Mouse (Mus musculus): ENCODE data around the gene Arih2. TPM values are rescaled to one million over a fixed set of nuclear protein-coding genes. Genes with fewer than 3 reads are reported as not detected.

Arih2 gene
- polyA plus RNA-seq, 1 experiment from 2014 or later = 19.8 TPM

- Histone ChIP-seq H3K27ac (ENCODE audit: low read depth) (peak overlapping the region; percentile 97), H3K9ac (replicated peaks) (peak overlapping the region; percentile 85), H3K36me3 (replicated peaks; ENCODE audit: insufficient read depth, low read length) (peaks cover 35% of the 10 kb centered on the region), H3K4me3 (ENCODE audit: low read depth, low read length) (peak overlapping the region; percentile 81), H3K4me2 (ENCODE audit: low read depth, low read length) (peak overlapping the region; percentile 100), H3K9me3 (ENCODE audit: low read length) (no peaks in the 10 kb centered on the region), H3K27me3 (ENCODE audit: insufficient read depth, low read length) (no peaks in the 10 kb centered on the region), H3K4me1 (ENCODE audit: insufficient read depth) (peaks cover 46% of the 10 kb centered on the region)
- DNase-seq (no peak), ATAC-seq (peak; percentile 2)
- 9% methylated on average over 35 of the region's 35 CpGs for WGBS (ENCODE audit: insufficient replicate concordance)
- TF ChIP-seq CTCF (IDR thresholded peaks at IDR 0.05; ENCODE audit: low read depth) (no peak), EP300 (IDR thresholded peaks at IDR 0.05; ENCODE audit: low read depth) (no peak)
Observed at GRCm38 (mm10) chr9:108565881-108566814, 83.0 kb downstream of the Arih2 start.

GRCm38 (mm10) chr9:108564131-108564530 lies 85.1 kb downstream of the Arih2 start:
- Histone ChIP-seq H3K36me3 (replicated peaks; ENCODE audit: insufficient read depth, low read length) (peaks cover 40% of the 10 kb centered on the region), H3K9me3 (ENCODE audit: low read length) (no peaks in the 10 kb centered on the region), H3K4me3 (ENCODE audit: low read depth, low read length) (no peak overlapping the region), H3K27ac (ENCODE audit: low read depth) (no peak overlapping the region), H3K4me2 (ENCODE audit: low read depth, low read length) (no peak overlapping the region), H3K4me1 (ENCODE audit: insufficient read depth) (peaks cover 34% of the 10 kb centered on the region), H3K9ac (replicated peaks) (no peak overlapping the region), H3K27me3 (ENCODE audit: insufficient read depth, low read length) (no peaks in the 10 kb centered on the region)
- WGBS (ENCODE audit: insufficient replicate concordance) = 63% methylated on average over 7 of the region's 7 CpGs
- TF ChIP-seq CTCF (IDR thresholded peaks at IDR 0.05; ENCODE audit: low read depth) (no peak), EP300 (IDR thresholded peaks at IDR 0.05; ENCODE audit: low read depth) (no peak)
- DNase-seq = peak; percentile 21
- no peak for ATAC-seq

- Histone ChIP-seq H3K36me3 (replicated peaks; ENCODE audit: insufficient read depth, low read length) (peaks cover 45% of the 10 kb centered on the region), H3K4me2 (ENCODE audit: low read depth, low read length) (no peak overlapping the region), H3K4me3 (ENCODE audit: low read depth, low read length) (no peak overlapping the region), H3K9me3 (ENCODE audit: low read length) (no peaks in the 10 kb centered on the region), H3K4me1 (ENCODE audit: insufficient read depth) (peaks cover 31% of the 10 kb centered on the region), H3K27ac (ENCODE audit: low read depth) (no peak overlapping the region), H3K27me3 (ENCODE audit: insufficient read depth, low read length) (no peaks in the 10 kb centered on the region), H3K9ac (replicated peaks) (no peak overlapping the region)
- ATAC-seq = no peak
- DNase-seq = no peak
- 85% methylated on average over 8 of the region's 8 CpGs for WGBS (ENCODE audit: insufficient replicate concordance)
- TF ChIP-seq CTCF (IDR thresholded peaks at IDR 0.05; ENCODE audit: low read depth) = no peak
- TF ChIP-seq EP300 (IDR thresholded peaks at IDR 0.05; ENCODE audit: low read depth) = no peak
Observed at GRCm38 (mm10) chr9:108563671-108564070, 85.5 kb downstream of the Arih2 start.

- peak within 1 kb of the TSS; percentile 84 for H3K9ac ChIP-seq (replicated peaks)
- peaks cover 67% of the 10 kb centered on the region for H3K36me3 ChIP-seq (replicated peaks; ENCODE audit: insufficient read depth, low read length)
- WGBS (ENCODE audit: insufficient replicate concordance) = under 1% methylated on average over 52 of the region's 53 CpGs
- peak; percentile 99 for ATAC-seq
- H3K4me3 ChIP-seq (ENCODE audit: low read depth, low read length) = peak within 1 kb of the TSS; percentile 66
- TF ChIP-seq CTCF (IDR thresholded peaks at IDR 0.05; ENCODE audit: low read depth) (peak; percentile 22), EP300 (IDR thresholded peaks at IDR 0.05; ENCODE audit: low read depth) (no peak)
- peak within 1 kb of the TSS; percentile 75 for H3K27ac ChIP-seq (ENCODE audit: low read depth)
- DNase-seq = peak; percentile 97
- no peaks in the 10 kb centered on the region for H3K9me3 ChIP-seq (ENCODE audit: low read length)
- no peaks in the 10 kb centered on the region for H3K27me3 ChIP-seq (ENCODE audit: insufficient read depth, low read length)
- H3K4me2 ChIP-seq (ENCODE audit: low read depth, low read length) = peak within 1 kb of the TSS; percentile 94
- H3K4me1 ChIP-seq (ENCODE audit: insufficient read depth) = peaks cover 14% of the 10 kb centered on the region
Observed at GRCm38 (mm10) chr9:108560227-108560841, 88.9 kb downstream of the Arih2 start, which contains the start of gene Impdh2. Gene Impdh2 (plus strand): TSS chr9:108560286.

- 81% methylated on average over 4 of the region's 4 CpGs for WGBS (ENCODE audit: insufficient replicate concordance)
- Histone ChIP-seq H3K27me3 (ENCODE audit: insufficient read depth, low read length) (no peaks in the 10 kb centered on the region), H3K9me3 (ENCODE audit: low read length) (no peaks in the 10 kb centered on the region), H3K4me3 (ENCODE audit: low read depth, low read length) (no peak overlapping the region), H3K4me2 (ENCODE audit: low read depth, low read length) (no peak overlapping the region), H3K27ac (ENCODE audit: low read depth) (peak overlapping the region; percentile 2; the same call in 1 of the 2 replicates), H3K36me3 (replicated peaks; ENCODE audit: insufficient read depth, low read length) (peaks cover 67% of the 10 kb centered on the region), H3K9ac (replicated peaks) (no peak overlapping the region), H3K4me1 (ENCODE audit: insufficient read depth) (peaks cover 13% of the 10 kb centered on the region)
- ATAC-seq = no peak
- no peak for DNase-seq
- TF ChIP-seq EP300 (IDR thresholded peaks at IDR 0.05; ENCODE audit: low read depth) = no peak
- no peak for TF ChIP-seq CTCF (IDR thresholded peaks at IDR 0.05; ENCODE audit: low read depth)
Observed at GRCm38 (mm10) chr9:108559169-108559568, 90.0 kb downstream of the Arih2 start.

MicroRNAs encoded within 50 kb of the gene (microRNA counts, 519-probe panel; counts per million panel counts)
- 5,397 counts per million, percentile 62 among the panel's probes with 10 or more counts for microRNA mmu-miR-191
- microRNA mmu-miR-425 = 3,921 counts per million, percentile 44 among the panel's probes with 10 or more counts

Small RNA genes within 50 kb of the gene (microRNA-seq; reads per million reads assigned to microRNA genes)
- not detected for gene Gm24083
- not detected for gene Gm26298
- not detected for gene Mir191
- gene Mir425 = 4,127 reads per million, percentile 86 among the genes with 10 or more reads in this experiment

Other genes with a start within 250 kb of the Arih2 start
- gene Ccdc36, start 220.9 kb downstream of the Arih2 start, polyA plus RNA-seq (2015; fragmentation: Nextera tagmentation; extraction: Ambion mirVana) = 0.08 TPM in 1 of 2 replicates, not detected in the other
- gene BC048562, start 212.9 kb downstream of the Arih2 start, polyA plus RNA-seq (2015; fragmentation: Nextera tagmentation; extraction: Ambion mirVana) = not detected in 2 replicates
- gene Ccdc71, start 188.9 kb downstream of the Arih2 start, polyA plus RNA-seq (2015; fragmentation: Nextera tagmentation; extraction: Ambion mirVana) = 16.1 and 19.3 TPM in 2 replicates
- gene Klhdc8b, start 187.8 kb downstream of the Arih2 start, polyA plus RNA-seq (2015; fragmentation: Nextera tagmentation; extraction: Ambion mirVana) = 8.5 and 9.1 TPM in 2 replicates
- gene Lamb2, start 169.7 kb downstream of the Arih2 start, polyA plus RNA-seq (2015; fragmentation: Nextera tagmentation; extraction: Ambion mirVana) = 2.7 and 3.9 TPM in 2 replicates
- gene Usp19, start 158.8 kb downstream of the Arih2 start, polyA plus RNA-seq (2015; fragmentation: Nextera tagmentation; extraction: Ambion mirVana) = 13.8 and 17.0 TPM in 2 replicates
- 33.0 and 33.3 TPM in 2 replicates for gene Qars, start 141.7 kb downstream of the Arih2 start, polyA plus RNA-seq (2015; fragmentation: Nextera tagmentation; extraction: Ambion mirVana)
- 26.2 and 27.1 TPM in 2 replicates for gene Qrich1, start 132.6 kb downstream of the Arih2 start, polyA plus RNA-seq (2015; fragmentation: Nextera tagmentation; extraction: Ambion mirVana)
- gene Impdh2, start 89.1 kb downstream of the Arih2 start, polyA plus RNA-seq (2015; fragmentation: Nextera tagmentation; extraction: Ambion mirVana) = 45.6 and 49.5 TPM in 2 replicates
- gene Ndufaf3, start 82.0 kb downstream of the Arih2 start, polyA plus RNA-seq (2015; fragmentation: Nextera tagmentation; extraction: Ambion mirVana) = 26.5 and 26.8 TPM in 2 replicates
- gene Dalrd3, start 79.5 kb downstream of the Arih2 start, polyA plus RNA-seq (2015; fragmentation: Nextera tagmentation; extraction: Ambion mirVana) = 18.8 and 20.2 TPM in 2 replicates
- 4.5 and 5.7 TPM in 2 replicates for gene Wdr6, start 70.6 kb downstream of the Arih2 start, polyA plus RNA-seq (2015; fragmentation: Nextera tagmentation; extraction: Ambion mirVana)
- 0.40 and 0.41 TPM in 2 replicates for gene P4htm, start 51.7 kb downstream of the Arih2 start, polyA plus RNA-seq (2015; fragmentation: Nextera tagmentation; extraction: Ambion mirVana)
- 104 and 114 TPM in 2 replicates for gene Slc25a20, start 12.7 kb upstream of the Arih2 start, polyA plus RNA-seq (2015; fragmentation: Nextera tagmentation; extraction: Ambion mirVana)
- 8.2 and 9.7 TPM in 2 replicates for gene Prkar2a, start 39.9 kb upstream of the Arih2 start, polyA plus RNA-seq (2015; fragmentation: Nextera tagmentation; extraction: Ambion mirVana)
- gene Ip6k2, start 134.4 kb upstream of the Arih2 start, polyA plus RNA-seq (2015; fragmentation: Nextera tagmentation; extraction: Ambion mirVana) = 12.4 and 18.6 TPM in 2 replicates
- 4.5 TPM in 2 replicates for gene Nckipsd, start 159.0 kb upstream of the Arih2 start, polyA plus RNA-seq (2015; fragmentation: Nextera tagmentation; extraction: Ambion mirVana)
- gene Celsr3, start 176.9 kb upstream of the Arih2 start, polyA plus RNA-seq (2015; fragmentation: Nextera tagmentation; extraction: Ambion mirVana) = 0.09 and 0.23 TPM in 2 replicates
- 2.4 TPM in 2 replicates for gene Slc26a6, start 203.9 kb upstream of the Arih2 start, polyA plus RNA-seq (2015; fragmentation: Nextera tagmentation; extraction: Ambion mirVana)